Mouse (Mus musculus): Measurements from ENCODE around the gene Alkbh4. TPM values are rescaled to one million over a fixed set of nuclear protein-coding genes. Genes with fewer than 3 reads are reported as not detected.
"Not testable (repeated sequence)": the region's sequence is repeated elsewhere in the genome, so short reads cannot be mapped to it uniquely, and the experiment has no call there.

The Alkbh4 gene
- polyA plus RNA-seq, 1 experiment from 2014 or later: 24.2 TPM

- Histone ChIP-seq H3K4me3 (replicated peaks) (no peak overlapping the region), H3K4me1 (no peaks in the 10 kb centered on the region), H3K4me2 (no peak overlapping the region), H3K9ac (replicated peaks) (no peak overlapping the region), H3K36me3 (0 out of 2 replicates have a peak, but pooled peaks cover 2% of the 10 kb centered on the region), H3K27me3 (replicated peaks) (0 out of 2 replicates have a peak, but pooled peaks cover 3% of the 10 kb centered on the region), H3K27ac (replicated peaks) (no peak overlapping the region), H3K9me3 (replicated peaks) (no peaks in the 10 kb centered on the region)
- WGBS: 92% methylated on average over 3 of the region's 3 CpGs
- no peak for ATAC-seq (ENCODE audit: low FRiP score)
Measured at GRCm38 (mm10) chr5:136109042-136109441, 26.9 kb upstream of the Alkbh4 start.

DNA sequence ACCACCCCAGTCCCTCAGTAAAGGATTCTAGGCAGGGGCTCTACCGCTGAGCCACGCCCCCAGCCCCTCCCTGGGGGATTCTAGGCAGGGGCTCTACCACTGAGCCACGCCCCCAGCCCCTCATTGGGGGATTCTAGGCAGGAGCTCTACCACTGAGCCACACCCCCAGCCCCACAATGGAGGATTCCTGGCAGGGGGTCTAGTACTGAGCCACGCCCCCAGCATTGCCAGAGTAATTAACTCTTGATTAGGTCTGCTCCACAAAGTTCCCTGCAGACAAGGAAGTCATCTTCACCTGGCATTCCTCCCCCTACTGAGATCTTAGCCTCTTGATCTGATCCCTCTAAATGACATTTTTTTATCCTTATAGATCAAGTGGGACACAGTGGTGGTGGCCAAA lies 22.4 kb upstream of the Alkbh4 start:
- H3K36me3 ChIP-seq; H3K9me3 ChIP-seq (replicated peaks); H3K27me3 ChIP-seq (replicated peaks); H3K4me2 ChIP-seq; ATAC-seq (ENCODE audit: low FRiP score); H3K4me3 ChIP-seq (replicated peaks); H3K27ac ChIP-seq (replicated peaks); H3K9ac ChIP-seq (replicated peaks): not testable (repeated sequence)
- peaks cover 24% of the 10 kb centered on the region for H3K4me1 ChIP-seq
- 43% methylated on average over 4 of the region's 4 CpGs for WGBS

DNA sequence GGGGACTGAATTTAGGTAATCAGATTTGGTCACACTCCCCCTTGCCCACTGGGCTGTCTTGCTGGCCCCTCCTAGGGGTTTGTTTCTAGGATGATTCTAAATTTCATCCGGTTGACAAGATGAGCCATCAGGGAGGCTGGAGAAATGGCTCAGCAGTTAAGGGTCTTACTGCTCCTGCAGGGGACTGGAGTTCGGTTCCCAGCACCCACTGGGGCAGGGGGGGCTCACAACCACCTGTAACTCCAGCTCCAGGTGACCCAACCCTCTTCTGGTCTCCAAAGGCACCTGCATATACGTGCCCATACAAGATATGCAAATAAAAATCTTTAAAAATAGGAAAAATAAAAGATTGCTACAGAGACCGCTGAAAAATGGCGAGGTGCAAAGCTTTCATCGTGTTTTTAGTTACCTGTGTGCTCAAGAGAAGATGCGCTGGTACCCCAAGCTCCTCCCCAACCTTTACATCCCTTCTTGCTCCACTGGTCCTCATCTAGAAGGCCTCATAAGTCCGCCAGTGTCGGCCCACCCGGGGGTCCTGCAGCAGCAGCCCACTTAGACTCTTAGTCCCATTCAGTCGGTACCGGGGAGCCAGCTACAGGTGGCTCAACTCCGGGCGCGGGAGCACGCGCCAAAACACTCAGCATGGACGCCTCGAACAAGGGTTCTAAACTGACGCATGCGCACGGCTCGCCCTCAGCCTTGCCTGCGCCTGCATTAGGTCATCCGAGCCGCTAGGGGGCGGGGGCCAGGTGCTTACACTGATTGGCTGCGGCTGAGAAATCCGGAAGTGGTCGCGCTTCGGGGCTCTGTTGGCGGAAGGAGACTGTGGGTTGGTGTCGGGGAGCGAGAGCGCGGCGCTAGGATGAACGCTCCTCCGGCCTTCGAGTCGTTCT lies 19.8 kb upstream of the Alkbh4 start, which contains the start of gene Polr2j:
Gene Polr2j, plus strand, starts transcription at position 741 of the 893 bp plus-strand sequence.
- no peaks in the 10 kb centered on the region for H3K9me3 ChIP-seq (replicated peaks)
- no peaks in the 10 kb centered on the region for H3K27me3 ChIP-seq (replicated peaks)
- WGBS: 3% methylated on average over 42 of the region's 42 CpGs
- peak within 1 kb of the TSS; percentile 97 for H3K4me3 ChIP-seq (replicated peaks)
- peak within 1 kb of the TSS; percentile 83 for H3K27ac ChIP-seq (replicated peaks)
- H3K4me1 ChIP-seq: peaks cover 31% of the 10 kb centered on the region
- peaks cover 18% of the 10 kb centered on the region for H3K36me3 ChIP-seq
- peak within 1 kb of the TSS; percentile 93 for H3K4me2 ChIP-seq
- peak; percentile 95 for ATAC-seq (ENCODE audit: low FRiP score)
- H3K9ac ChIP-seq (replicated peaks): peak within 1 kb of the TSS; percentile 96

- no peaks in the 10 kb centered on the region for H3K27me3 ChIP-seq (replicated peaks)
- H3K9me3 ChIP-seq (replicated peaks): no peaks in the 10 kb centered on the region
- H3K4me3 ChIP-seq (replicated peaks): peak overlapping the region; percentile 97
- peak overlapping the region; percentile 93 for H3K4me2 ChIP-seq
- H3K36me3 ChIP-seq: peaks cover 24% of the 10 kb centered on the region
- peak overlapping the region; percentile 96 for H3K9ac ChIP-seq (replicated peaks)
- peak; percentile 55 for ATAC-seq (ENCODE audit: low FRiP score)
- WGBS: 0% methylated on average over 22 of the region's 22 CpGs
- H3K27ac ChIP-seq (replicated peaks): peak overlapping the region; percentile 83
- H3K4me1 ChIP-seq: peaks cover 31% of the 10 kb centered on the region
Measured at GRCm38 (mm10) chr5:136116784-136117112, 19.2 kb upstream of the Alkbh4 start.

GRCm38 (mm10) chr5:136122165-136122564 lies 13.8 kb upstream of the Alkbh4 start:
- Histone ChIP-seq H3K9ac (replicated peaks) (no peak overlapping the region), H3K4me3 (replicated peaks) (no peak overlapping the region), H3K27me3 (replicated peaks) (no peaks in the 10 kb centered on the region), H3K9me3 (replicated peaks) (no peaks in the 10 kb centered on the region), H3K27ac (replicated peaks) (no peak overlapping the region), H3K36me3 (peaks cover 76% of the 10 kb centered on the region), H3K4me2 (no peak overlapping the region), H3K4me1 (peaks cover 21% of the 10 kb centered on the region)
- no peak for ATAC-seq (ENCODE audit: low FRiP score)
- WGBS: 85% methylated on average over 10 of the region's 10 CpGs

- no peaks in the 10 kb centered on the region for H3K27me3 ChIP-seq (replicated peaks)
- WGBS: 11% methylated on average over 20 of the region's 20 CpGs
- peaks cover 40% of the 10 kb centered on the region for H3K36me3 ChIP-seq
- H3K4me2 ChIP-seq: peak overlapping the region; percentile 80
- no peaks in the 10 kb centered on the region for H3K9me3 ChIP-seq (replicated peaks)
- peak; percentile 11 for ATAC-seq (ENCODE audit: low FRiP score)
- H3K27ac ChIP-seq (replicated peaks): peak overlapping the region; percentile 67
- peak overlapping the region; percentile 76 for H3K9ac ChIP-seq (replicated peaks)
- peaks cover 34% of the 10 kb centered on the region for H3K4me1 ChIP-seq
- peak overlapping the region; percentile 83 for H3K4me3 ChIP-seq (replicated peaks)
Measured at GRCm38 (mm10) chr5:136136292-136136990, 495 bp downstream of the Alkbh4 start.

DNA sequence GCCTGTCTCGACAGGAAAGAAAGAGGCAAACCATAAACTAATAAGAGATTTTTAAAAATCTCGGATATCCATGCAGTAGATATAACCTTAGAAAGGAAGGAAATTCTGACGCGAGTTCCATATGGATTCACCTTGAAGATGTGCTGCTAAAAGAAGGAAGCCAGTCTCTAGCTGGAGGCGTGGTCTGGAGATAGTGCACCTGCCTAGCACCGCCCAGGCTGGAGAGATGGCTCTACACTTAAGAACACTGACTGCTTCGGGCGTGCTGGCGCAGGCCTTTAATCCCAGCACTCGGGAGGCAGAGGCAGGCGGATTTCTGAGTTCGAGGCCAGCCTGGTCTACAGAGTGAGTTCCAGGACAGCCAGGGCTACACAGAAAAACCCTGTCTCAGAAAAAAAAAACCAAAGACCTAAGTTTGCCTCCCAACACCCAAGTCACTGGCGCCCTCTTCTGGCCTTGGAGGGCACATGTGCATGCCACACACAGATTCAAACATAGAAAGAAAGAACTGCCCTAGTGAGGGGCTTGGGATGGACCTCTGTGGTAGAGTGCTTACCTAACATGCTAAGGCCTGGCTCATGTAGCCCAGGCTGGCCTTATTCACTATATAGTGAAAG lies 1.8 kb downstream of the Alkbh4 start:
- 79% methylated on average over 13 of the region's 13 CpGs for WGBS
- no peaks in the 10 kb centered on the region for H3K9me3 ChIP-seq (replicated peaks)
- H3K36me3 ChIP-seq: peaks cover 41% of the 10 kb centered on the region
- no peak overlapping the region; the same call in 1 of the 2 replicates for H3K4me3 ChIP-seq (replicated peaks)
- peaks cover 34% of the 10 kb centered on the region for H3K4me1 ChIP-seq
- no peak overlapping the region for H3K27ac ChIP-seq (replicated peaks)
- no peaks in the 10 kb centered on the region for H3K27me3 ChIP-seq (replicated peaks)
- H3K4me2 ChIP-seq: no peak overlapping the region
- no peak overlapping the region for H3K9ac ChIP-seq (replicated peaks)
- ATAC-seq (ENCODE audit: low FRiP score): no peak

DNA sequence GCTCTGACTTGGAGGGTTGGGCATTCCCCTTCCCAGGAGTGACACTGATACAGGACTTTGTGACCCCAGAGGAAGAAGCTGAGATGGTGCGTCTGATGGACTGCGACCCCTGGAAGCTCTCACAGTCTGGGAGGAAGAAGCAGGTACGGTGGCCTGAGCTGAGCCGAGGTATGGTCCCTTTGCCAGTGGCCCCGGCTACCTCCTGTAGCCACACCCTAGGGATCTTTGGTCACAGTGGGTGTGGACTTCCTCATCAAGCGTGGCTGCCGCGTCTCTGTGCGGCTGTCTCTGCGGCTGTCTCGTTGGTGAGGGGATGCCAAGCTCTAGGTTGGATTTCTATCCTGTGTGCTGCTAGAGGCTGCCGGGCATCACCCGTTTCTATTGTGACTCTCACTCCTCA lies 3.4 kb downstream of the Alkbh4 start:
- WGBS: 95% methylated on average over 13 of the region's 13 CpGs
- Histone ChIP-seq H3K4me2 (no peak overlapping the region), H3K27me3 (replicated peaks) (no peaks in the 10 kb centered on the region)

DNA sequence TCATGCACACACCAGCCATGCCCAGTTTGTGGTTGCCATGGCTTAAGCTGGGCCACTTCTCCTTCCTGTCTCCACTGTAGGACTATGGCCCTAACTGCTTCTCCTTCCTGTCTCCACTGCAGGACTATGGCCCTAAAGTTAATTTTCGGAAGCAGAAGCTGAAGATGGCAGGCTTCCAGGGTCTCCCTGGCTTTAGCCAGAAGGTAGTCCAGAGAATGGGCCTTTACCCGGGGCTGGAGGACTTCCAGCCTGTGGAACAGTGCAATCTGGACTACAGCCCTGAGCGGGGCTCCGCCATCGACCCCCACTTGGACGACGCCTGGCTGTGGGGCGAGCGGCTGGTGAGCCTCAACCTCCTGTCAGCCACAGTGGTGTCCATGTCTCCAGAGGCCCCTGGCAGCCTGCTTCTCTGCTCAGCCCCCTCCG lies 4.1 kb downstream of the Alkbh4 start:
- WGBS: 93% methylated on average over 10 of the region's 10 CpGs
- Histone ChIP-seq H3K4me2 (no peak overlapping the region), H3K4me1 (peaks cover 26% of the 10 kb centered on the region), H3K9me3 (replicated peaks) (no peaks in the 10 kb centered on the region), H3K4me3 (replicated peaks) (no peak overlapping the region), H3K27me3 (replicated peaks) (no peaks in the 10 kb centered on the region), H3K9ac (replicated peaks) (no peak overlapping the region), H3K36me3 (peaks cover 34% of the 10 kb centered on the region), H3K27ac (replicated peaks) (no peak overlapping the region)
- no peak for ATAC-seq (ENCODE audit: low FRiP score)

More for the DNA sequence above, 3.4 kb downstream of the Alkbh4 start:
- H3K27ac ChIP-seq (replicated peaks): no peak overlapping the region
- H3K36me3 ChIP-seq: peaks cover 34% of the 10 kb centered on the region
- peaks cover 33% of the 10 kb centered on the region for H3K4me1 ChIP-seq
- H3K9ac ChIP-seq (replicated peaks): no peak overlapping the region
- no peak for ATAC-seq (ENCODE audit: low FRiP score)
- no peaks in the 10 kb centered on the region for H3K9me3 ChIP-seq (replicated peaks)
- no peak overlapping the region for H3K4me3 ChIP-seq (replicated peaks)

DNA sequence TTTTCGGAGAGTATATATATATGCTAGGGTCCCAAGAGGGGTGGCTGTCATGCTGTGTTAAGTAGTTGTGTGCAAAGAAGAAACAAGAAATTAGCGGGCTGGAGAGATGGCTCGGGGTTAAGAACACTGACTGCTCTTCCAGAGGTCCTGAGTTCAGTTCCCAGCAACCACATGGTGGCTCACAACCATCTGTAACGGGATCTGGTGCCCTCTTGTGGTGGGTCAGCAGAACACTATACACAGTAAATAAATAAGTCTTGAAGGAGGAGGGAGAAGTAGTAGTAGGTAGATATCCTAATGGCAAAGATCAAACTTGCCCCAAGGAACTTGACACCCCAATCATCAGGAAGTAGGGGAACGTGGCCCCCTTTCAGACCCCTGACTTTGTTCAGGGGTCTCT lies 6.8 kb downstream of the Alkbh4 start:
- Histone ChIP-seq H3K27ac (replicated peaks) (no peak overlapping the region), H3K4me3 (replicated peaks) (no peak overlapping the region), H3K27me3 (replicated peaks) (no peaks in the 10 kb centered on the region), H3K4me1 (peaks cover 9% of the 10 kb centered on the region; the same call in 1 of the 2 replicates), H3K9me3 (replicated peaks) (no peaks in the 10 kb centered on the region), H3K9ac (replicated peaks) (no peak overlapping the region), H3K4me2 (no peak overlapping the region), H3K36me3 (peaks cover 34% of the 10 kb centered on the region)
- WGBS: 91% methylated on average over 5 of the region's 5 CpGs
- no peak for ATAC-seq (ENCODE audit: low FRiP score)

DNA sequence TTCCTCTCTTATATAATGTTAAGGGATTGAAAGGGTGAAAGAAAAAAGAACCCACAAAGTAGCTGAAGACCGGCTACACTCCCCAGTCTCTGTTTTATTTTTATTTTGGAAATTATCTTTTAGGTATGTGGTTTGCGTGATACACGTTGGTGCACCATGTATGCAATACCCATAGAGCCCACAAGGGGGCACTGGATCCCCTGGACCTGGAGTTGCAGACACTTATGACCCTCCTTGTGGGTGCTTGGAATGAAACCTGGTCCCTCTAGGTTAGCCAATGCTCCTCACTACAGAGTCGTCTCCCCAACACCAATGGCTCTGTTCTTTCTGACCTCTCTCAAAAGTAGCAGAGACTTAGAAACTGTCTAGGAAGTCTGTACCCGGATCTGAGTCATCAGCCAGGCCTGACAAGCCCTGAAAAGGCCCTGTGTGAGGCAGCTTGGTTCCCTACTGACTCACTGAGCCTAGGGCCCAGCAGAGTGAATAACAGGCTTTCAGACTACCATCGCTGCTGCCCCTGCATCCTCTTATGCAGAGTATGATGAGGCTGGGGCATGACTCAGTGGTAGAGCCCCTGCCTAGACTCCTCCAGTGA lies 7.3 kb downstream of the Alkbh4 start:
- H3K27me3 ChIP-seq (replicated peaks): no peaks in the 10 kb centered on the region
- H3K4me3 ChIP-seq (replicated peaks): no peak overlapping the region
- no peak overlapping the region for H3K4me2 ChIP-seq
- 90% methylated on average over 6 of the region's 6 CpGs for WGBS
- peaks cover 34% of the 10 kb centered on the region for H3K36me3 ChIP-seq
- no peak overlapping the region for H3K9ac ChIP-seq (replicated peaks)
- H3K9me3 ChIP-seq (replicated peaks): no peaks in the 10 kb centered on the region
- no peak for ATAC-seq (ENCODE audit: low FRiP score)
- peaks cover 4% of the 10 kb centered on the region; the same call in 1 of the 2 replicates for H3K4me1 ChIP-seq
- no peak overlapping the region for H3K27ac ChIP-seq (replicated peaks)
